Mouse (Mus musculus) spleen, embryonic (tissue): ENCODE measurements around the gene Pah.

Source experiments
- CTCF ChIA-PET: fragments of 350-600 bp; sonication (Branson Sonifier 250); formaldehyde crosslinking; loops from one replicate; lab custom pipeline; 2022; lab: Charles Lee

The Pah gene

DNA sequence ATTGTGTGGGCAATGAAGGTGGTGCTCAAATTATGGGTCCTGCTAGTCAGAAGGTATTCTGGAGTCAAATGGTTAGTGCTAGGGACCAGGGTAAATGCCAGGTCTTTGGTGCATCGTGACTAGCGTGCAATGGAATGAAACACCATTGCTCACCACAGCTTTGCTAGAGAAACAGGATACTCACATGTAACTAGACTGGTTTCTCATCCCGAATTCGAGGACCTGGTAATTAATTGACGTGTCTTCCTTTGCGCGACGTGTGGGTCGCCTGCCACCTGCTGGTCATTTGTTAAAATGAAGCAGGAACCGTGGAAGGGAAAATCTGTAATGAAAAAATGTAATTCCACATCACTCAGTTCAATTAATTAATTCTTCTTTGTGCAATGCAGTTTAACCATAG is 17.6 kb upstream of the Pah start:
- CTCF ChIA-PET, result interaction anchor here (0.9 kb wide), 1 partner anchor 10 kb away, joined by 6 read pairs; no protein-coding TSS in a partner anchor

DNA sequence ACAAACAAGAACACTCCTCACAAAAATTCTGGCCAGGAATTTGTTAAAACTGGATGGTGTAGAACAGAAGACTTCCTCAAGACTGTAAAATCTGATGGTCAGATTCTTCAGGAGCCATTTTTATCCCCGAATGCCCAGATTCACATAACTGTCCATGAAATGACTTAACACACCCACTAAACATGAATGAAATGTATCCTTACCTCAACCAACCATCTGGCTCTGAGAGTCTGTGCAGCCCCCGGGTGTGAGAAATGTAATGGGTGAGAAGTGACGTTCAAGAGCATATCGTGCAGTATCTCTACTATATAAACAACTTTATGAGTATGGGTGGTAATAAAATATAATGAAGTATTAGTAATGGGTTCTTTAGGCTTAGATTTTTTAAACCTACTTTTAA is 13.0 kb upstream of the Pah start:
- CTCF ChIA-PET, result no interaction called here

DNA sequence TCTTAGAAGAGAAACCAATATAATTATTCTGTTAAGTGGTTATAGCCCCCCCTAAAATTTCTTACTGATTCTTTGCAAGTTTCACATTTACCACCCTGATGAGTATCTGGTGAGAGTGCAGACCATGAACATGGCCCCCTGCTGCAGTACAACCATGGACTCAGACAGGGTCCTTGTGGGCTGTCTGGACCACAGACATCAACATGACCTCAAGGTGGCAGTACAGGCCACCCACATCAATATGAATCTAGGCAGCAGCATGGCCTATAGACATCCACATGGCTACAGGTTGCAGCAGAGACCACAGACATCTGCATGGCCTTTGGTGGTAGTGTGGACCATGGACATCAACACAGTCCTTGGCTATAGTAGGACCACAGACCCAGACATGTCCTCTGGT is 8.5 kb upstream of the Pah start:
- CTCF ChIA-PET, result no interaction called here

DNA sequence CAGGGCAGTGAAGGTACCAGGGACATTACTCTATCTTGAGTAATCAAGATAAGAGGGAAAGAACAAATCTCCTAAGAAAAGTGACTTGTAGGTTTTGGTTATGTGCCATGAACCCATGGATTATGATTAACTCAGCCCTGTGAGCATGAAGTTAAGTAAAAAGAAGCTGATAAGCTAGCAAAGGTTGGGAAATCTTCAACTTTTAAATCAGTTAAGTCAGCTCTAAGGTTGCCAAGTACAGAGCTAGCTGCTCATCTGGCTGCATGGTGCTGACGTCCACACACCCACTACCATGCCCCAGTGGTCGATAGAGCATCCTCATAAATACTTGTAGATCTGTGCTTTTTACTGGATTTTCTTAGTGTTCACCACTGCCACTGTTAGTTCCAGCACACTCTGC is 3.0 kb upstream of the Pah start:
- CTCF ChIA-PET, result no interaction called here

DNA sequence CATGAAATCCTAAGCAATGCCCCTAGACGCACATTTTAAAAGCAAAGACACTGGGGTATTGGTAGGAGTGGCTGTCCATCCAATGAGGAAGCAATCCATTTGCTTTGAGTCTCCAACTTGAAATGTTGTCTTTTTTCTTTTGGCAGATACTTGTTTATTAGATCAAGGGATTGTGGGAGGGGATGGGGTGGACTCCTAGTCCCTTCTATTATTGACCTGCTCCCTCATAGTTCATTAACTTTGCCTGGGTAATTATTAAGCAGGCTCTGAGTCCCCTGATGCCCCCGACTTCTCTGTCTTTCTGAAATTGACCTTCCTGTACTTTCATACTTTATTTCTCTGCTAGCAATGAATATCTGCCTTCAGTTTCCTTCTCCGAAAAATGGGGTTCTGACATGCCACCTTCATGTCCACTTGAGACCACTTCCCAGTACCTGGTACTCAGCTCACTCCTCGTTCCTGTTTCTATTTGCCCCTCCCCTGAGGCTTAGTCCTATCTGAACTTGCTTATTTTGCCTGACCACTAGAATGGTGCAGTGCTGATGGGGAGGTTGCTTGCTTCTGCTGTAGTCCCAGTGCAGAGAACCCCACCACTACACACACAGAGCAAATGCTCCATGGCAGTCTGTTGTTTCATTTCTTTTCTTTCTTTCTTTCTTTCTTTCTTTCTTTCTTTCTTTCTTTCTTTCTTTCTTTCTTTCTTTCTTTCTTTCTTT is 1.0 kb upstream of the Pah start:
- CTCF ChIA-PET, result no interaction called here

DNA sequence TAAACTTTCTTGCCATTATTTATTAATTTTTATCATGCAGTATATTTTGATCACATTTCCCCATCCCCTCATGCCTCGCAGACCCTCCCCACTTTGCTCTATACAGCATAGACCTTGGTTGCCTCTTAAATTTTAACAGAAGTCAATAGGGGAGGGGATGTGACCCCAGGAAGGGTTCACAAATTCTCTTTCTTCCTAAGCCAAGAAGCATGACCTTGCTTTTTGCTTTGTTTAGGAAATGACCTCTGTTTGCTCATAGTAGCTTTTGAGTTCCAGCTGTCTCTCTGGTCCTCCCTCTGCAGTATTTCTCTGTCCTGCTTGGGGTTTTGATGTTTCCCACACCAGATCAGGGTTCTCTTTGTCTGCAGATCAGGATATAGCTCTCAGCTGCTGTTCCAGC is 12.6 kb downstream of the Pah start:
- CTCF ChIA-PET, result no interaction called here

DNA sequence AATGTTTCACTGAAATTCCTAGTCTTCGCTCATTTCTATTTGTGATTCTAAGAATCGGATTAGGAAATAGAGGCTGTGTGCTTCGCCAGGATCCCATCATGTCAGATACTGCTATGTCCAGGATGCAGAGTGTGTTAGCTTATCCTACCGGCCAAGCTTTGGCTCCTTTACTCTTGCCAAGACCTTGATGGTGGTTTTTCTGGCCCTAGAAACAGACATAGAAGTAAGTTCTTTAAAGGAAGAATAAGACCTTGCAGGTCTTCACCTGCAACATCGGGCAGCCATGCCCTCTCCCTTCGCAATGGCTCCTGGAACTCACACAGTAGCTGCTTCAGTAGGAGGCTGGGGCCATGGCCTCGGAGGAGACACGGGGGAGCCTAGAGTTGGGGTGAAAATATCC is 24.2 kb downstream of the Pah start:
- CTCF ChIA-PET, result no interaction called here

DNA sequence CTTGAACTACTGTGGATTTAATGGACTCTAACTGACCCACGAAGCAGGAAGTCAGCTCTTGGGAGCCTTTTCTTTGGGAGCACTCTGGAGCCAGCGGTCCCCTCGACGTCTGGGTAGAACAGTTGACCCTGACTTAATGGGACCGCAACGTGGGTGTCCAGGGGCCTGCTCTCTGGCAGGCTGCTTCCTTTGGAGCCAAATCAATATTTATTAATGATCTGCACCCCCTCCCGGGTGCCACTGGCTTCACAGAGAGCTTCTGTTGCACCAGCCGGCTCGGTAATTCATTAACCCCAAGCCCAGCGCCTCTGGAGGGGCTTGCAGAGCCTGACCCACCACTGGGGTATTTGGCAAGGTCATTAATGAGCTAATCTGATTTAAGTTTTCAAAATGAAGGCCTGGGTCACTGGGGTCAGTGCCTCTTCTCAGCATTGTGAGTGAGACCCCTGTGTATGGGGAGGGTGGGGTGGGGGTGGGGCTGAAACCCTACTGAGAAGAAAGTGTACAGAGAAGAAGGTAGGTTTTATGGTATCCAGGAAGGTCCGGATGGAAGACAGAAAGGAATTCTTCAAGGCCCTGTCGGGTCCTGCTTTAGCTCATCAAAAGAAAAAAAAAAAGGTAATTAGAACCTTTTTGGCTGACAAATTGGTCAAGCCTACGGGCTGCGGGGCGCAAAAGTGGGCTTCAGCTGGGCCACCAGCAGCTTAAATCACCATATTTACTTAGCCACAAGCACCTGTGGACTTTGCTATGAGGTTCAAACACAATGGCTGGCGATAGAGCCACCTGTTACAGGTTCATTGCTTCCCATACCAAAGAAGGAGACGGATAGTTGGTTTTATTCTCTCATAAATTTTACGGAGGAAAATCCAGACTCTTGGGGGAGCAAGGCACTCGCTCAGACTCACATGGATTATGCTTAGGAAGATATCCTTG is 25.0 kb downstream of the Pah start:
- CTCF ChIA-PET, result no interaction called here

DNA sequence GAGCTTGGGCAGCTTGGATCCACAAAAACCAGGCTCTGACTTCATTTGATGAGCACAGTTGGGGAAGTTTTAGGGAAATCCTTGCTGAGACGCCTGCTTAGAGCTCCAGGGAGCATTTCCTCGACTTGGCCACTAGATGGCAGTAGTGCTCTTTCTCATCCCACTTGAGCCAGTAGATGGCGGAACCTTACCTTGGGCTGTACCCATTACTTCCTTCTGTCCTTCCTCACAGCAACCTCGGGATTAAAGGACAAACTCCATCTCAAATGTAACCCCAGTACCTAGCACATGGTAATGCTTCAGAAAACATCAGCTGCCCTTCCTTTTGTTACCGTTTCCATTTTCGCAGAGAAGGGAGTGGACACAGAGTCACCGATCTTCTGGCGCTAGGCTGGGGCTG is 31.1 kb downstream of the Pah start:
- CTCF ChIA-PET, result interaction anchor here (1.2 kb wide), 1 partner anchor 774 kb away, joined by 3 read pairs; no protein-coding TSS in a partner anchor

DNA sequence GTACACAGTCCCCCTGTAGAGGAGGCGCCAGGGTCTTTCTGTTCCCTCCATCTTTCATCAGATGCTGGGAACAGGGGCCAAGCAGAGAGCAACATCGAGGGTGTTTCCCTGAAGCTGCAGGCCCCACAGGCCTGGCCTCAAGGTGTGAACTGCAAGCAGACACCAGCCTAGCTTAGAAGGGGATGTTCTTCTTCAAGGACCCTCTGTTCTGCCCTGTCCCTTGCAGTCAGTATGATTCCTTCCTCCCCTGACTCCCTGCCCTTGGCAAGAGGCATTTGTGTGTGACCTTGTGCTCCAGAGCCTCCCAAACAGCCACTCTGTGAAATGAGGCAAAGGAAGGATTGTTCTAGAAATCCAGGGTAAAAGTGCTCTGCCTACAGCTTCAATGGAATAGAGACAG is 34.8 kb downstream of the Pah start:
- CTCF ChIA-PET, result no interaction called here

DNA sequence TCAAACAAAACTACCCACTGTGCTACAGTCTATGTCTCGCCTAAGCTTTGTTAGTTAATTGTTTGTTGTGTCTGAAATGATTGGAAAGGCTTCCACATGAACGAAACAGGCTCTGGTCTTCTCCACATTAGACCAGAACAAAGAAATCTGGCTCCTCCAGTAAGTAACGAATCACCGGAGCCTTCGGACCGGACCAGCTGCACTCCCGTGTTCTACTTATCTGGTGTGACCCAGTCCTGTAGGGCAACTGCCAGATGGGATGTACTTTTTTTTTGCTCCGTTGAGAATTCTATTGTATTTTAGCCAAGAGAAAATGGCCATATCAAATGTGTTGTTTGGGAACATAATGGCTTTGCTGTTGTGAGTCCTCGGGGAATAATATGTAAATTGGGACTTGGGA is 42.2 kb downstream of the Pah start:
- CTCF ChIA-PET, result no interaction called here

DNA sequence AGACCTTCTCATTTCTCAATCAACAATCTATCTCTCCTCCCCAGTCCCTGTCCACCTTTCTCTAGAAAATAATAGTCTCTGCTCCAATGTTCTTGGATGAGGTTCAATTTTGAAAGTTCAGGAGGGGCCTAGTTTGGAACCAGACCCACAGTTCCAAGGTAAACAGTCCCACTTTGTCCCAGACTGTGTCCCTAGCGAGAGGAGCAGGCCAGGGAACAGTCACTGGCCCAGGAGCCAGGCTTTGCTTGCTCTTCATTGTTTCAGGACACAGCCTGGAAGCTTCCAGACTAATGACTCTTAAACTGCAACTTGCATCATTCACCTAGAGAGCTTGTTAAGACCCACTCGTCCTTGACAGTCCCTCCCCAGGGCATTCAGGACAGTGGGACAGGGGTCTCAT is 44.1 kb downstream of the Pah start:
- CTCF ChIA-PET, result no interaction called here

DNA sequence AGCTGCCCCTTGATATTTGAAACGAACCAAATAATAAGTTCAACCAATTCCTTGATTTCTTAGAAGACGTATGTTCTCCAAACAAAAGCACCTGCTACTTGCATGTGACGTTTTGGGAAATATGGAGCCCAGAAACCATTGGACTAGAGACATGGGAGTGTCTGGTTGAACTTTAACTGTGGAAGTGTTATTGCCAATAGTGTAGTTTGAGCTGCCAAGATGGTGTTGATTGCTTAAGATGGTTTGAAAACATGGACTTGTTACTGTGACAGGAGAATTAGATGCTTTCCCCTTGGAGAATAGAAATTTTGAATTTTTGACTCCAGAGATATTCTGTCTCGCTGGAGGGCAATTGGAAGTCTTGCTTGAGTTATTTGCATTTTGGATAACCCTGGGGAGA is 50.9 kb downstream of the Pah start:
- CTCF ChIA-PET, result no interaction called here

DNA sequence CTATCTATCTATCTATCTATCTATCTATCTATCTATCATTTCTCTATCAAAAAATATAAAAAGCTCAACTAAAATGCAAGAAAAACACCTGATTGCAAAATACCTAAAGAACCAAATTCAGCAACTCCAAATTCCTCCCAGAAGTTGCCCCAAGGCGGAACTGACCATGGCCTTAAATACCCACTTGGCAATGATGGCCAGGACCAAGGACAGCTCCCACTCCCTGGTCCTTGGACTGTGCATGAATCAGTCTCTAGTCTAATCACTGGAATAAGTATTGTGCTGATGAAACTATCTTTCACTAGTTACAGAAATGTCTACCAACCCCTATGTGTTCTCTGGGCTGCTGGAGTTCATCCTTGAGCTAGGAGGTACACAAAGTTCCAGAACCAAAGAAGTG is 65.1 kb downstream of the Pah start:
- CTCF ChIA-PET, result no interaction called here

DNA sequence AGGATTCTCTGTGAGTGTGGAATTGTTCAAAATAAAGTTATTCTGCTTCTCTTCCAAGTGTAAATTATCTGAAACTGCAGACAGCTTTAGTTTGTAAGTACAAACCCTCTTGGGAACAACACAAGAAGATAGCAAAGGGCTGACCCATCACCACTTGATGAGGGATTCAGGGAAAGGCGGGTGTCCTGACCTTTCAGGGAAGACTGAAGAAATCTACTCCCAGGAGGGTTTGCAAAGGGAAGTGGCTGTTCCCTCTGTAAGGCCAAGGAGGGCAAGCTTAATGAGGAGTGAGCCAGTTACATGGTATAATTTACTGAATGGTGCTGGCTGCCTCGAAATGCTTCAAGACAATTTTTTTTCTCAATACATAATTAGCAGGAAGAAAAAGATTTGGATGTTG is 72.3 kb downstream of the Pah start:
- CTCF ChIA-PET, result no interaction called here

DNA sequence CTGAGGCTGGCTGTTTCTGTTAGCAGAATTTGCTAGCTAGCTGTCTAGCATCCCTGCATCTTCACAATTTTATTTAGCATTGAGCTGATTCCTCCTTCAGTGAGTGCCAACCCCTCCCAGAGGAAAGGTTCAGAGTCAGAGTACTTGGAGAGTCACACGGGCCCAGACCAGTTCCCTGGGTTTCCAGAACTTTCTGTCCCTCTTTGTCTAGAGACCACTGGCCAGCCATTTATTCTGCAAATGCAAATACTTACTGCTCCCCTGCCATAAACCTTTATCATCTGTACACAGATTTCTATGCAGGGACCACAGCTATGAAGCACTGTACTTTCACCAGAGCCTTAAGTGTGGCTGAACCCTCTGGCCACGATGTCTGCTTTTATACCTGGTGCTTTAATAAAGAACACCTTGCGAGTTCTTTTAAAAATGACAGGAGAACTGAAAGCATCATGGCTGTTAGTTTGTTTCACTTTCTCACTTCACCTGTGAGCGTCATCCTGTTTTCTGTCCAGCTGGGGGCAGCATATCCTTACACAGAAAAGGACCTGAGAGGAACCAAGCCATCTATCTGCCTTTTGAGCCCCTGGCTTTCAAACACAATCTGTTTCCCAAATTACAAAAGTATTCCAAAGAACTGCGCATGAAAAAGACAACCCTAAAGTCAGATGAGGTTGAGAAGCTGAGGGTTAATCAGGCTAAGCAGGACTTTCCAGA is 74.9 kb downstream of the Pah start:
- CTCF ChIA-PET, result no interaction called here

DNA sequence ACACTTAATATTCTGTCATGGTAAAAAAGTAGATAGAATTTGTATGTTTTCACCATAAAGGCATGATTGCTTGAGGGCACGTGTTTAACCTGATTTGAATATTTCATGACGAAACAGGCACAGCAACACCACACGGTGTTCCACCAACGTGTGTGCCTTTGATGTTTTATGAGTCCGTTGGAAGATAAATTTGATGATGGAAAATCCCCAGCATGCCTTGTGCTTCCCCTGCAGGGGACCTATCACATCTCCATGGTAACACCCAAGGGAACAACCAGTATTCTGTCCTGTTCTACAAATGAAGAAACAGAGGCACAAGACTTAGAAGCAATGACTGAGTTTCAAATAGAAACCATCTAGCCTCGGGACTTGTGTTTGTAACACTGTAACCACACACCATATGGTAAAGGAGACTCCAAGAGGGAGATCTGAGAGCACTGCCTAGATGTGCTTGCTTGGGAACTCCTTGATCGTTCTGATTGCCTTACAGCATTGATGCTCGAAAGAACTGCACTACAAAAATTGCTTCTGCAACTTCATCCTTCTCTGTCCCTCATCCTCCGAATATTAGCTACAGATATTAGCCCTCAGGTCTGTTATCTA is 75.6 kb downstream of the Pah start:
- CTCF ChIA-PET, result no interaction called here

DNA sequence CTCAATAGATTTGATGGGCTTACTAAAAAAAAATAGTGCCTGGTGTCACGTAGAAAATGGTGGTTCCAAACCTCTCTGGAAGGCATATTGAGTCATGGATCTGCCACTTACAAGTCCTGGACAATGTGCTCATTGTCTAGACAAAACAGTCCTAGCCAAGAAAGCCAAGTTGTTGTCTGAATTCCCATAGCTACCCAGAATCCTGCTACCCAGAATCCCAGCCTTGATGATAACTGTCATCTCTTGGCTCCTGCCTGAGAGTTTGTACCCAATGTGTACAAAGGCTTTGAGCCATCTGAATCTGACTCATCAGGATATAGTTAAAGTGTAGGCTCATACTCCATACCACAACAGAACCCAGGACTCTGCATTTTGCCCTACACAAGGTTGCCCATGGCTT is 80.6 kb downstream of the Pah start:
- CTCF ChIA-PET, result no interaction called here

DNA sequence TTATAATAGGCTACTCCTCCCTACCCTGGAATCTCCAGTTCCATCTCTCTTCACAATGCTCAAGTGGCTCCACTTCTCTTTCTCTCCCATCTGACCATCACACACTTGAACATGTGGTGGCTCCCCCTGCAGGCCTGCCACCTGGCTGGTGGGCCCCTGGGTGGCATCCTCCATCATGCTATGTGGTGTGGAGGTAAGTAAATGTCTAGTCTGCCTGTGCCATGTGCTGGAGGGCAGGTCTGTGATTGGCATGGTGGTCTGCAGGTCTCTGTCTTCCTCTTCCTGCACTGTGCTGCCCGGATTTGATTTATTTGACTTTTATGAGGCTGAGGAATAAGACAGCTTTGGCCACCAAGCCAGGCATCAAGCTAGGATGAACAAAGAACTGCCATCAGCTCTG is 103.6 kb downstream of the Pah start:
- CTCF ChIA-PET, result no interaction called here
